Mouse (Mus musculus) NIH3T3 (cell line): ENCODE measurements at regions not wholly inside any gene's neighbourhood (a gene's known extent, or its start where the extent isn't known, plus 50 kb on each side); places are given as distances from the start of the nearest gene placed in this dataset.

ENCODE experiments used
- DNase-seq: peaks from one replicate; pipeline ENCODE4 v3.0.0-alpha.2; 2012; ENCODE audit warnings: low read depth

GRCm38 (mm10) chr9:71420064-71420463 is 65.7 kb downstream of the Polr2m start:
- DNase-seq: no peak

- DNase-seq: no peak
Measured at GRCm38 (mm10) chr9:71418531-71418930, 67.2 kb downstream of the Polr2m start.

DNA sequence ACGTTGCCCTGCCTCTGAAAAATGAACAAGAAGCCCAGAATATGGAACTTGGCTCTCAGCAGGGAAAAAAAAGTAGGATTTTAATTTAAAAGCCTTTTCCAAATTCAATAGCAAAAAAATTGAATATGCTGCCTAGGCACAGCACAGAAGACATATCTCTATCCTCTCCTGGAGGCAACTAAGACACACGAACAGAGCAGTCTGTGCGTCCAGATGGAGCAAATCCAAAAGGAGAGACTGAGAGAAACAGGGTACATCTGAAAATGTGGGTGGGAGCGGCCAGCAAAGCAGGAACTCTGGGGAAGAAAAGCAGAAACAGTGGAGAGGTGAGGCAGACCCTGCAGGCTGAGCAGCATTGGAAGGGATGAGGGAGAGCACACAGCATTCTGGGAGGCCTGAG is 68.5 kb downstream of the Polr2m start:
- DNase-seq: no peak

GRCm38 (mm10) chr9:71411171-71411570 is 74.6 kb downstream of the Polr2m start:
- DNase-seq: no peak

GRCm38 (mm10) chr9:71409925-71410324 is 75.8 kb downstream of the Polr2m start:
- no peak for DNase-seq

GRCm38 (mm10) chr9:71408946-71409345 is 76.8 kb downstream of the Polr2m start:
- DNase-seq: no peak

- no peak for DNase-seq
Measured at GRCm38 (mm10) chr9:71404396-71405135, 81.2 kb downstream of the Polr2m start.

- no peak for DNase-seq
Measured at GRCm38 (mm10) chr9:71401667-71402066, 84.1 kb downstream of the Polr2m start.

- DNase-seq: no peak
Measured at GRCm38 (mm10) chr9:71399346-71399745, 86.4 kb downstream of the Polr2m start.

DNA sequence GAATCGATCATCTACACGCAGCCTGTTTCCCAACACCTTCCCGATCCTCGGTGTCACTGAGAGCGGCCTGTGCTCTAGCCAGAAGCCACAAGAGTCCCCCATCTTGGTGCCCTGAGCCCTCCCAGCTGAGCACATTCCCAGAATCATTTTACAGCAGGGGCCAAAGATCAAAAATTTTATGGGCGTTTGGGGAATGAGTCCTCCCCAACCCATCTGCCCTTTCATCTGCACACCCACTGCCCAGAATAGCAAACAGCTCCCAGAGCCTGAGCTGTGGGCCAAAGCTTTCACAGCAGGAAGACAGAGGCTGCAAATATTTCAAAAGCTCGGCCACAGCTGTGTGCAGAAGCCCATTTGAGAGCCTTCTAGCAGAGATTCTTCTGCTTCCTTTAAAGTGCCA is 89.0 kb downstream of the Polr2m start:
- DNase-seq: no peak

DNA sequence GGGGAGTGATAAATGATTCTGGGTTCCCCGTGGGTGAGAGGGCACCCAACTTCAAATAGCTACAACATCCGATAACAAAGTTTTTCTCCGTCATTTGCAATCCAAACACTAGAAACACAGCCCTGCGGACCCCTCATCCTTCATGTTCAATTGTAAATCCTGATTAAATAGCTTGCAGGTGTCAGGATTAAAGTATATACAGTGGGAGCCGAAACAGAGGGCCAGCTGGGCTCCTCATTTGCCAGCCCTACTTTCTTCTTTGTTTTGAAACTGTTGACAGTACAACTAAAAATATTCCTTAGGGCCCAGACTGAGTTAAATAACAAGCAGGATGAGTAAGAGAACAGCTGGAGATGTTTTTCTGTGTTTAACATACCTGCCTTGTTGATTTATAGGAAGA is 95.5 kb downstream of the Polr2m start:
- DNase-seq: no peak

- DNase-seq: no peak
Measured at GRCm38 (mm10) chr9:71387426-71387825, 98.3 kb downstream of the Polr2m start.

GRCm38 (mm10) chr9:71383901-71384300 is 101.8 kb downstream of the Polr2m start:
- no peak for DNase-seq

DNA sequence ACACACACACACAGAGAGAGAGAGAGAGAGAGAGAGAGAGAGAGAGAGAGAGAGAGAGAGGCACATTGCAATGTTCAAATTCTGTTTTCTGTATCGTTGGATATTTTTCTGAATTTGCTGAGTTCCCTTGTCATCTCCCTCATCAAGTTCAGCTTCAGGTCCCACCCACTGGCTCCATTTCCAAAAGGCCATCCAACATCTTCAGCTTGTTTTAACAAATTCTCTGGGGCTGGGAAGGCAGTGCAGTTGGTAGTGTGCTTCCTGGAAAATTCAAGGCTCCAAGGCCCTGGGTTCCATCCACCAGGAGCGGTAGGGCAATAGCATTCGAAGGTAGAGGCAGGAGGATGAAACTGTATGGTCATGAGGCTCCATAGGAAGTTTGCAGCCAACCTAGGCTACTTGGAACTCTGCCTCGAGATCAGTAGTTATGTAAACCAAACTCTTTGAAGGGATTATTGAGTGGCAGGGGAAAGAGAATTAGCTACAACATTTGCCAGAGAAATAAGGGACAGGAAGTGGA is 105.9 kb downstream of the Polr2m start:
- DNase-seq: no peak

GRCm38 (mm10) chr9:71369760-71370159 is 116.0 kb downstream of the Polr2m start:
- no peak for DNase-seq

GRCm38 (mm10) chr9:71369202-71369601 is 116.5 kb downstream of the Polr2m start:
- DNase-seq: no peak

DNA sequence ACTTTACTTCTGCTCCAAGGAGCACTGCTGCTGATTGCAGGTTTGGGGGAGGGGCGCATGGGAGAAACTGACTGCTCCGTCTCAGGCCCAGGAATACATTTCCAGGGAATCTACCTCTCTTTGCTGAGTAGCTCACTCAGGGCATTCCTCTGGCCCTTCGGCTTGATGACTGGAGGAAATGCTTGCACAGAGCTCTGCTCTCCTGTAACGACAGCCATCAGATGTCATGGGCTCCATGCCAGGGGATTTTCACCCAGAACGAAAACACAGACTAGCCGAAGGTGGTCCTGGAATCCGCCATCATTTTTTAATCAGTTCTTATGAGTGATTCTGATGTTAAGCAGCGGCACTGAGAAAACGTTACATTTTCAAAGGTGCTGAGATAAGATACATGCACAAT is 119.2 kb downstream of the Polr2m start:
- DNase-seq: no peak

DNA sequence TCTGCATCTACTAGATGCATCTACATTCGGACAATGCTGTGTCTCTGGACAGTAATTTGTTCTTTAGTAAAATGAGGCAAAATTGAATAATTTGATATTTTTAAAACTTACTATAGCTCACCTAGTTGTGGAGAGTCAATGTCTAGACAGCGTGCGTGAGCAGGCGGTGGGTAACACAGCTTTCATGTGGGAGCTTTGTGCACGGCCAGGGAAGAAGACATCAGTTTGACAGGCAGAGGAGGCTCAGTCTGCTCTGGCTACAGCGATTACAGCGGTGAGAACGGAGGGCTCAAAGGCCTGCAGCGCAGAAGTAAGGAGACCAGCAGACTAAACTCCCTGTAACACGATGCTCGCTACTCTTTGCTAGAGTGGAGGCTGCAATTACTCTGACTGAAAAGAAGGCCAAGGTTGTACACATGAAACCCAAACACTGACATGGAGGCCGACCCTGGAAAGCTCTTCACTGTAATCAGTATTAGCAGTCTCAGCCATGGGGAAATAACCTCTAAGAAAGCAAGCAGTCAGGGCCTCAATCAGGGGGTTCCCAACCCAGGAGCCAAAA is 120.5 kb downstream of the Polr2m start:
- DNase-seq: no peak

GRCm38 (mm10) chr9:71364047-71364665 is 121.6 kb downstream of the Polr2m start:
- no peak for DNase-seq

DNA sequence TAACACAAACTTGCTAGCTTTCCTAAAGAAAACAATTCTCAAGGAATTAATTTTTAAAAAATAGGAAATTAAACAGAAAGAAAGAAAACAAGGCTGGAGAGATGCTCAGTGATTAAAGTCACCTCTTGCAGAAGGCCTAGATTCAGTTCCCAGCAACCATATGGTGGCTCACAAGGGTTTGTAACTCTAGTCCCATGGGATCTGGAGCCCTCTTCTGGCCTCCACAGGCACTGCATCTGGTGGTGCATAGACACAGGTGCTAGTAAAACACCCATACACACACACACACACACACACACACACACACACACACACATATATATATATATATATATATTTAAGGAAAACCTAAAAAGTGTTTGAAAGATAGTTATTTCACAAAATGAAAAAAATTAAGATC is 123.3 kb downstream of the Polr2m start:
- DNase-seq: no peak

DNA sequence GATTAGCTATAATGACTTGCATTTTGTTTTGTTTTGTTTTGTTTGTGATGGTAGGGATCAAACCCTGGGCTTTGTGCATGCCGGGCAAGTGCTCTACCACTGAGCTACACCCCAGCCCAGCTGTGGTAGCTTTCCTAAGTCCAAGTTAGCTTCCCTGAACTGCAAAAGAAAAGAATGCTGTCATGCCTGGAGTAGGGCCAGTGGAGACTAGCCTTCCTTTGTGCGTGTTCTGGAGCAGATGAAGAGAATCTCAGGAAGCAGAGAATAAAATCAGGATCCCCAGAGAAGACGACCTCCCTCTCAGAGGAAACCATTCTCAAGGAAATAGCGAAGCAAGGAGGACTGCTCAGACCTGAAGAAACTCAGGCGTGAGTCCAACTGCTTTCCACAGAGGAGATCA is 123.8 kb downstream of the Polr2m start:
- no peak for DNase-seq

DNA sequence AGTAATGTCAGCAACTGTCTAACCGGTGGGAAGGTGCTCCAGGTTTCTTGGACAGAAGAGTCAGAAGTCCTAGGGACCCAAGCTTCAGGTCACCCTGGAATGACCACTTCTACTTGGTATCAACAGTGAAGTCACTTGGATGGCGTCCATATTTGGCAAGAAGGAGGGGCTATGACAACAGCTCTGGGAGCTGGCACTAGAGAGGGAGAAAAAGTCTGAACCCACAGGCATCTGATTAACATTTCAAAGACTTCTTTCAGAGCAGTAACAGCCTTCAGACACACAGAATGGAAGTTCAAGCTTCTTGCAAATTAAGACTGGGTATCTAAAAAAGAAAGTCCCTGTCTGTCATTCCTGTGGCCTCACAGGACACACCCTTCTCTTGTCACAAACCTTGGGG is 124.4 kb downstream of the Polr2m start:
- no peak for DNase-seq

- DNase-seq: no peak
Measured at GRCm38 (mm10) chr9:71360676-71361075, 125.1 kb downstream of the Polr2m start.
